In genomic region chr10:26780581-26780980, GRCm38 (mm10) we compare ENCODE assay signal across 14 mouse cellular contexts. TPM values are rescaled to one million over a fixed set of nuclear protein-coding genes. Genes with fewer than 3 reads are reported as not detected.
DNase-seq lines count a peak whose midpoint lies in the region; ATAC-seq and TF ChIP-seq lines count a peak whose summit lies in the region.
"Had no signal": no experiment of that assay in that cellular context is flagged by ENCODE, and none has a peak within 500 bp of the region (broad histone marks: within the 10 kb centered on the region; RNA-seq: fewer than 3 reads in every experiment).

No protein-coding gene starts in this region.

- H3K4me2 ChIP-seq in lung, embryonic 14.5 days = peak overlapping the region; percentile 20; the same call in 1 of the 2 replicates
- H3K4me2 ChIP-seq in intestine, embryonic 14.5 days (ENCODE audit: low read length) = 0 out of 2 replicates have a peak overlapping the region, but pooled peaks have one; percentile 3
- H3K4me2 ChIP-seq in stomach, embryonic 16.5 days (ENCODE audit: low read depth, low read length) = 0 out of 2 replicates have a peak overlapping the region, but pooled peaks have one; percentile 13
- H3K4me2 ChIP-seq in hindbrain, embryonic 12.5 days (replicated peaks) = no peak overlapping the region

- DNase-seq in gastrocnemius, adult 2 months = no peak
- DNase-seq in gastrocnemius, postnatal 36 days = no peak
- DNase-seq in lung, embryonic 14.5 days = no peak
- DNase-seq in lung, adult 18-20 months = no peak
- no peak for DNase-seq in intestine, embryonic 14.5 days (ENCODE audit: low spot score)
- no peak for DNase-seq in urinary bladder, postnatal 4 days (ENCODE audit: low spot score in 2 of 2)
- DNase-seq: cerebellum, adult 18-20 months; gastrocnemius, postnatal 25 days; heart, postnatal 10 days; kidney, adult 11 months; right cerebral cortex, adult 18-20 months had no signal

- no peak overlapping the region for H3K9ac ChIP-seq in lung, embryonic 14.5 days
- no peak overlapping the region for H3K9ac ChIP-seq in intestine, embryonic 14.5 days (ENCODE audit: low read length)
- H3K9ac ChIP-seq in stomach, embryonic 16.5 days (ENCODE audit: low read length) = no peak overlapping the region
- no peak overlapping the region for H3K9ac ChIP-seq in hindbrain, embryonic 12.5 days

- H3K36me3 ChIP-seq in lung, embryonic 14.5 days (ENCODE audit: insufficient read depth) = no peaks in the 10 kb centered on the region
- H3K36me3 ChIP-seq in intestine, embryonic 14.5 days (ENCODE audit: control insufficient read depth, insufficient read depth, low read length) = no peaks in the 10 kb centered on the region
- H3K36me3 ChIP-seq in stomach, embryonic 16.5 days (ENCODE audit: control insufficient read depth, insufficient read depth, low read length) = no peaks in the 10 kb centered on the region
- no peaks in the 10 kb centered on the region for H3K36me3 ChIP-seq in hindbrain, embryonic 12.5 days
- H3K36me3 ChIP-seq: G1E had no signal

- ATAC-seq in lung, embryonic 14.5 days (ENCODE audit: insufficient read depth) = no peak
- no peak for ATAC-seq in intestine, embryonic 14.5 days (replicated peaks; ENCODE audit: low FRiP score, low TSS enrichment, low read depth)
- ATAC-seq in stomach, embryonic 16.5 days (ENCODE audit: insufficient read depth, low FRiP score) = no peak
- no peak for ATAC-seq in hindbrain, embryonic 12.5 days (ENCODE audit: low FRiP score)

- H3K27ac ChIP-seq in gastrocnemius, adult 2 months = peak overlapping the region; percentile 48
- 0 out of 2 replicates have a peak overlapping the region, but pooled peaks have one; percentile 16 for H3K27ac ChIP-seq in lung, embryonic 14.5 days (ENCODE audit: low read depth)
- no peak overlapping the region for H3K27ac ChIP-seq in intestine, embryonic 14.5 days (ENCODE audit: low read depth)
- peak overlapping the region; percentile 51 for H3K27ac ChIP-seq in stomach, embryonic 16.5 days (ENCODE audit: low read length)
- H3K27ac ChIP-seq in hindbrain, embryonic 12.5 days = no peak overlapping the region

- H3K9me3 ChIP-seq in lung, embryonic 14.5 days (ENCODE audit: low read depth, low read length) = no peaks in the 10 kb centered on the region
- H3K9me3 ChIP-seq in intestine, embryonic 14.5 days (ENCODE audit: control insufficient read depth, low read length) = no peaks in the 10 kb centered on the region
- H3K9me3 ChIP-seq in stomach, embryonic 16.5 days (replicated peaks; ENCODE audit: control insufficient read depth, low read length) = no peaks in the 10 kb centered on the region
- H3K9me3 ChIP-seq in hindbrain, embryonic 12.5 days (replicated peaks) = no peaks in the 10 kb centered on the region
- H3K9me3 ChIP-seq: G1E had no signal

- WGBS in lung, embryonic 14.5 days = 29% methylated on average over 3 of the region's 3 CpGs
- 21% methylated on average over 3 of the region's 3 CpGs for WGBS in intestine, embryonic 14.5 days
- 20% methylated on average over 3 of the region's 3 CpGs for WGBS in stomach, embryonic 16.5 days
- WGBS in hindbrain, embryonic 12.5 days = 74% methylated on average over 3 of the region's 3 CpGs

- 0 out of 2 replicates have a peak overlapping the region, but pooled peaks have one; percentile 1 for H3K4me3 ChIP-seq in gastrocnemius, adult 2 months
- no peak overlapping the region for H3K4me3 ChIP-seq in lung, embryonic 14.5 days (ENCODE audit: low read depth, low read length)
- H3K4me3 ChIP-seq in intestine, embryonic 14.5 days (ENCODE audit: low read depth, low read length) = no peak overlapping the region
- H3K4me3 ChIP-seq in stomach, embryonic 16.5 days (replicated peaks; ENCODE audit: low read length) = no peak overlapping the region
- no peak overlapping the region for H3K4me3 ChIP-seq in hindbrain, embryonic 12.5 days

- intact Hi-C loops in gastrocnemius, adult 2 months (cut with DNase I) = no loop called here
- intact Hi-C loops in gastrocnemius, postnatal 36 days (cut with DNase I) = no loop called here

- no peak for TF ChIP-seq CTCF in gastrocnemius, adult 2 months (IDR thresholded peaks at IDR 0.05)
- no peak for TF ChIP-seq CTCF in lung, embryonic 14.5 days (IDR thresholded peaks at IDR 0.05; ENCODE audit: low read depth)

- no peaks in the 10 kb centered on the region for H3K27me3 ChIP-seq in lung, embryonic 14.5 days (ENCODE audit: insufficient read depth, low read length)
- H3K27me3 ChIP-seq in intestine, embryonic 14.5 days (replicated peaks; ENCODE audit: control insufficient read depth, insufficient read depth, low read length) = no peaks in the 10 kb centered on the region
- H3K27me3 ChIP-seq in stomach, embryonic 16.5 days (ENCODE audit: control insufficient read depth, insufficient read depth, low read length) = no peaks in the 10 kb centered on the region
- no peaks in the 10 kb centered on the region for H3K27me3 ChIP-seq in hindbrain, embryonic 12.5 days

- H3K4me1 ChIP-seq in lung, embryonic 14.5 days (ENCODE audit: insufficient read depth) = no peaks in the 10 kb centered on the region
- peaks cover 8% of the 10 kb centered on the region for H3K4me1 ChIP-seq in intestine, embryonic 14.5 days (replicated peaks; ENCODE audit: control insufficient read depth, insufficient read depth, low read length)
- H3K4me1 ChIP-seq in stomach, embryonic 16.5 days (ENCODE audit: control insufficient read depth, insufficient read depth, low read length) = peaks cover 7% of the 10 kb centered on the region
- H3K4me1 ChIP-seq in hindbrain, embryonic 12.5 days = no peaks in the 10 kb centered on the region

RNA-seq across cellular contexts. Expression of gene Arhgap18, which starts 27.4 kb away (rescaled TPM):
- total RNA-seq in gastrocnemius, adult 2 months (2021) = 1 to 10 TPM; 3.1 to 4.1 TPM
- total RNA-seq in gastrocnemius, postnatal 36 days (2021) = 1 to 10 TPM; 3.1 to 4.8 TPM
- polyA plus RNA-seq in lung, embryonic 14.5 days (2014; fragmentation: Nextera tagmentation; extraction: Ambion mirVana) = 49.6 and 56.8 TPM in 2 replicates
- 40.0 and 45.9 TPM in 2 replicates for polyA plus RNA-seq in intestine, embryonic 14.5 days (2014; fragmentation: Nextera tagmentation; extraction: Ambion mirVana)
- 34.4 and 40.7 TPM in 2 replicates for polyA plus RNA-seq in stomach, embryonic 16.5 days (2015; fragmentation: Nextera tagmentation; extraction: Ambion mirVana)
- polyA plus RNA-seq in hindbrain, embryonic 12.5 days (2016; fragmentation: Nextera tagmentation; extraction: Ambion mirVana) = 15.2 and 17.3 TPM in 2 replicates

Comparison
In these comparisons a context has a peak if more than half of its experiments do, and no peak if none do; other contexts are left out.
1. H3K27ac ChIP-seq: peak in gastrocnemius, adult 2 months (single experiment), lung, embryonic 14.5 days (single experiment) and stomach, embryonic 16.5 days (single experiment); none in intestine, embryonic 14.5 days (single experiment) and hindbrain, embryonic 12.5 days (single experiment).